Mouse (Mus musculus) C2C12 (cell line): ENCODE data around the gene Slc39a8. TPM values are rescaled to one million over a fixed set of nuclear protein-coding genes. Genes with fewer than 3 reads are reported as not detected.

Experiments
- H3K27me3 ChIP-seq: one replicate; pipeline ENCODE4 v1.6.1; 2011; ENCODE audit not compliant: control insufficient read depth, insufficient read depth, insufficient read length
- H3K36me3 ChIP-seq: one replicate; pipeline ENCODE4 v1.6.1; 2011; ENCODE audit not compliant: control insufficient read depth, insufficient read depth
- H3K4me3 ChIP-seq: one replicate; pipeline ENCODE4 v1.5.1; 2011; ENCODE audit warnings: mild to moderate bottlenecking, control low read depth; ENCODE audit not compliant: poor library complexity, insufficient read depth, severe bottlenecking
- H3K79me2 ChIP-seq: one replicate; pipeline ENCODE4 v1.6.1; 2011; ENCODE audit not compliant: control insufficient read depth, insufficient read depth
- H3K79me3 ChIP-seq: one replicate; pipeline ENCODE4 v1.6.1; 2011; ENCODE audit warnings: low read depth, control low read depth
- H3ac ChIP-seq: one replicate; pipeline ENCODE3; 2011; ENCODE audit warnings: low read depth; ENCODE audit not compliant: control insufficient read depth, insufficient read length
- CEBPB ChIP-seq: IDR thresholded peaks from one replicate; pipeline ENCODE4 v1.6.1; 2011; ENCODE audit warnings: low read depth, mild to moderate bottlenecking, control low read depth, moderate library complexity
- CTCF ChIP-seq: IDR thresholded peaks from one replicate; pipeline ENCODE4 v1.5.1; 2011; ENCODE audit not compliant: control insufficient read depth, insufficient read depth, insufficient read length
- FOSL1 ChIP-seq: IDR thresholded peaks from one replicate; pipeline ENCODE4 v1.8.0; 2011; ENCODE audit warnings: mild to moderate bottlenecking, low read length; ENCODE audit not compliant: poor library complexity, insufficient read depth, severe bottlenecking
- MAX ChIP-seq: IDR thresholded peaks from one replicate; pipeline ENCODE4 v1.6.1; 2011; ENCODE audit warnings: mild to moderate bottlenecking, control low read depth
- MYOD1 ChIP-seq: IDR thresholded peaks from one replicate; pipeline ENCODE4 v1.6.1; 2011; ENCODE audit warnings: low read depth; ENCODE audit not compliant: control insufficient read depth, insufficient read length
- MYOG ChIP-seq: IDR thresholded peaks from one replicate; pipeline ENCODE4 v1.6.1; 2011; ENCODE audit not compliant: control insufficient read depth, insufficient read length; ENCODE audit errors: extremely low read depth
- USF1 ChIP-seq: IDR thresholded peaks from one replicate; pipeline ENCODE4 v1.6.1; 2011; ENCODE audit warnings: low read depth, mild to moderate bottlenecking, control low read depth, moderate library complexity
- polyA plus RNA-seq: library from polyadenylated mRNA; unstranded; fragments of >200 nt; fragmentation: generic; extraction: Trizol; gene quantifications from one replicate; pipeline ENCODE4 v1.2.1, GENCODE M21; 2012; ENCODE audit warnings: missing spikeins

The Slc39a8 gene
- polyA plus RNA-seq, 1 experiment: 1.4 TPM

DNA sequence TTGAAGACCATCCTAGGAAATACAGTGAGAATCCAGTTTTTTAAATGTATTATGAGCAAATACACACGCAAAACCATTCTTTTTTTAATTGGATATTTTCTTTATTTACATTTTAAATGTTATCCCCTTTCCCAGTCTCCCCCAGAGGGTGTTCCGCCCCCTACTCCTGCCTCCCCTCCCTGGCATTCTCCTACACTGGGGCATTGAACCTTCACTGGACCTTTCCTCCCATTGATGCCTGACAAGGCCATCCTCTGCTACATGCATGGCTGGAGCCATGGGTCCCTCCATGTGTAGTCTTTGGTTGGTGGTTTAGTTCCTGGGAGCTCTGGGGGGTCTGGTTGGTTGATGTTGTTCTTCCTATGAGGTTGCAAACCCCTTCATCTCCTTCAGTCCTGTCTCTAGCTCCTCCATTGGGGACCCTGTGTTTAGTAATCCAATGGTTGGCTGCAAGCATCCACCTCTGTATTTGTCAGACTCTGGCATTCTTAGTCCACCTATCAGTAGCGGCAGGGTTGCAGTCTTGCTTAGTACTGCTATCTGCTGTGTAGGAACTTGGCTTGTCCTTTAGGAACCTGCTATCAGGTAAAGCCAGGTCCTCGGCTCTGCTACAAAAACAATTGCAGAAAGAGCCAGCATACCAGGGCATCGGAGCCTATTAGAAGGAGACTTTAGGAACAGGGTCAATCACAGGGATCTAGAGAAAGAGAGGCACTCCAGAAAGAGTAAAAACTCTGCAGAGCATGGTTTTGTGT, 8.9 kb upstream of the Slc39a8 start:
- no peaks in the 10 kb centered on the region for H3K79me2 ChIP-seq
- H3K36me3 ChIP-seq: no peaks in the 10 kb centered on the region
- H3K4me3 ChIP-seq: no peak overlapping the region
- no peaks in the 10 kb centered on the region for H3K79me3 ChIP-seq
- no peak for TF ChIP-seq MYOD1
- no peak for TF ChIP-seq FOSL1
- no peak for TF ChIP-seq CTCF
- TF ChIP-seq CEBPB: no peak
- TF ChIP-seq MYOG: no peak
- TF ChIP-seq MAX: no peak
- no peak for TF ChIP-seq USF1
- H3ac ChIP-seq: no peak overlapping the region
- H3K27me3 ChIP-seq: no peaks in the 10 kb centered on the region

DNA sequence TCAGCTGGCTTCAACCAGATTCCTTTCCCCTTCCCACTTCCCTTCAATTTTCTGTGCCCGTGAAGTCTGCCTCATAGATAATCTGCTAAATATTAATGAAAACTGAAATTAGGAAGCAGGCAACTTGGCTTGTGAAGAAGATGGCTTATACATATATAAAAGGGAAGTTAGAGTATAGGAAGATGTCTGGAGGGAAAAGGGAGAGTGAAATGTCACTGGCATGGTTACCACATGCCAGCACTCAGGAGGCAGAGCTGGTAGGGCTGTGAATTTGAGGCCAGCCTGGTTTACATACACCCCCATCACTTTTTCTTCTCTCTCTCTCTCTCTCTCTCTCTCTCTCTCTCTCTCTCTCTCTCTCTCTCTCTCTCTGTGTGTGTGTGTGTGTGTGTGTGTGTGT, 8.0 kb upstream of the Slc39a8 start:
- no peaks in the 10 kb centered on the region for H3K36me3 ChIP-seq
- H3K79me3 ChIP-seq: no peaks in the 10 kb centered on the region
- no peak overlapping the region for H3ac ChIP-seq
- TF ChIP-seq USF1 (no peak), FOSL1 (no peak), MYOD1 (no peak), MAX (no peak)
- no peaks in the 10 kb centered on the region for H3K79me2 ChIP-seq
- no peaks in the 10 kb centered on the region for H3K27me3 ChIP-seq
- no peak overlapping the region for H3K4me3 ChIP-seq

DNA sequence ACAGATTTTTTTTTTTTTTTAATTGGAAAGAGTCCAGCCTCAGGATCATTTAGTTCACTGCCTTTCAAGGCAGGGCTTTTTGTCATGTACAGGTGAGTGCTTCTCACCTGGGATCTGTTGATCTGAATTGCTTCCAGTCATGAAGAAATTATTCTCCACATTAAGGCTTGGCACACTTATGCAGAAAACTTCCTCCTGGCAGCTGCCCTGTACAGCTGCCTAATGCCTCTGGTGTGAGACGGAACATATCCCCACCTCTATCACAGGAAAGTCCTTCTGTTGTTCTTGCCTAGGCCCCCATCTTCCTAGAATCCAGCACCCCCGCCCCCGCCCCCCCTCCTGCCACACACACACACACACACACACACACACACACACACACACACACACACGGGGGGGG, 643 bp upstream of the Slc39a8 start:
- TF ChIP-seq MYOD1: no peak
- no peak for TF ChIP-seq MAX
- TF ChIP-seq CEBPB: no peak
- TF ChIP-seq USF1: no peak
- no peak for TF ChIP-seq CTCF
- no peak for TF ChIP-seq MYOG
- no peak for TF ChIP-seq FOSL1
- H3K36me3 ChIP-seq: no peaks in the 10 kb centered on the region
- no peaks in the 10 kb centered on the region for H3K27me3 ChIP-seq
- H3K4me3 ChIP-seq: no peak overlapping the region
- no peak overlapping the region for H3ac ChIP-seq
- H3K79me3 ChIP-seq: no peaks in the 10 kb centered on the region
- no peaks in the 10 kb centered on the region for H3K79me2 ChIP-seq

DNA sequence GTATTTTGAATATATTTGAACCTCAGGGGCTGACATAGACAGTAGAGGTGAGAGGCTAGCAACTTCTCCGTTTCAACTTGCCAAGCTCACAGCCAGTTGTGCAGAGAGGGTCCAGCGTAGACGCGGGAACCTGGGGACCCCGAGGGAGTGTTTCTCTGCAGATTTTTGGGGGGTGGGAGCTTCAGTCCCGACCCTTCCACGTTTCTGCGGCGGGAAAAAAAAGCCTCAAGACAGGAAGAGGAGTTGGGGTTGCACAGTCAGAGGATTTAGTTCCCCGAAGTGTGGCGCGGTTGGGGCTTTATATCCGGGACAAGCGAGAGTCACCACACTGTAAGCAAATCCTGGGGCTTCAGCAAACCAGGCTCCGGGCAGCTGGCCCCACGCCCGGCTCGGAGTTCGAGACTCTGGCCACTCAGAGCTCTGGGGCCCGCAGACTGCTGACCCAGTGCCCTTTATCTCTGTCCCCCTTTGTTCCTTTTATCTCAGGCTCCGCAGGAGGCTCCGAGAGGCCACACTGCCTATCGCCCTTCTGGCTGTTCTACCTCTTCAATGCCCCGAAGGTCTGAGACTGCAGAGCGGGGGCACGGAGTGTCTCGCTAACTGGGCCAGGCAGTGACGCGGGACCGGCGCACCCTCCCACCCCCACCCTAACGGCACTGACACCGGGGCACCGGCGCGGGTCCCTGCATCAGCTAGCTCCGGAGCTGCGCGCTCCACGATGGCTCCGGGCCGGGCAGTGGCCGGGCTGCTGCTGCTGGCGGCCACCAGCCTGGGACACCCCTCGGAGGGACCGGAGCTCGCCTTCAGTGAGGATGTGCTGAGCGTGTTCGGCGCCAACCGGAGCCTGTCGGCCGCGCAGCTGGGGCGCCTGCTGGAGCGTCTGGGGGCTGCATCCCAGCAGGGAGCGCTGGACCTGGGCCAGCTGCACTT, 940 bp downstream of the Slc39a8 start:
- Histone ChIP-seq H3K36me3 (no peaks in the 10 kb centered on the region), H3K79me3 (no peaks in the 10 kb centered on the region), H3K79me2 (no peaks in the 10 kb centered on the region), H3K4me3 (peak overlapping the region; percentile 24), H3K27me3 (no peaks in the 10 kb centered on the region), H3ac (peak overlapping the region; percentile 72)
- TF ChIP-seq MAX (no peak), CTCF (no peak), USF1 (no peak), MYOG (no peak)

DNA sequence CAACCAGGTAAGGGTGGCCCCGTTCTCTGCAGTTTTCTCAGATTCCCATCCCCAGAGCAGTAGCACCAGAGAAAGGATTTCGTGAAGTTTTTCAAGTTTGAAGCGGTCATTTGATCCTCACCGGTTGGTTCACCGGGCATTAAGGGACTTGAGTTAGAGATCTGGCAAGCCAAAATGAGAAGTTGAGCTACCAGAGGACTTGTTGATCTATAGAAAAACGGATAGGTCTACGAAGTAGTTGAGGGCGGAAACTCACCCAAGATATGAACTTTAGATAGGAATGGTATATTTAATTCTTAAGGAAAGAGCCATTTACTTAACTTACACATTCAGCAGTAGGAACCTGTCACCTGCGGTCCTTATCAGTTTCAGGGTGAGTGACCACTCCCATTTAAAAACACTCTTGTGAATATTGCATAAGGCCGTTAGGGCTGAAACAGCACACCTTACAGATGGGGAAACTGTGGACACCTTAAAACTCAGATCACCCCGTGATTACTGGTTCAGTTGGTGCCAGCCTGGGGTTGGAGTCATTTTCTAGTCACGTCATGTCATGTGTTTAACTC, 1.7 kb downstream of the Slc39a8 start:
- peak overlapping the region; percentile 24 for H3K4me3 ChIP-seq
- H3ac ChIP-seq: peak overlapping the region; percentile 72
- no peak for TF ChIP-seq CTCF
- TF ChIP-seq CEBPB: no peak
- no peaks in the 10 kb centered on the region for H3K27me3 ChIP-seq
- H3K79me3 ChIP-seq: no peaks in the 10 kb centered on the region
- no peaks in the 10 kb centered on the region for H3K79me2 ChIP-seq
- no peaks in the 10 kb centered on the region for H3K36me3 ChIP-seq
